In genomic region chr10:69804613-69805012, GRCm38 (mm10) we compare ENCODE assay signal across 22 mouse cellular contexts.
DNase-seq lines count a peak whose midpoint lies in the region; ATAC-seq and TF ChIP-seq lines count a peak whose summit lies in the region.
"Had no signal": no experiment of that assay in that cellular context is flagged by ENCODE, and none has a peak within 500 bp of the region (broad histone marks: within the 10 kb centered on the region; RNA-seq: fewer than 3 reads in every experiment).

No protein-coding gene starts in this region.

- H3K27ac ChIP-seq in cortical plate, adult 2 months (ENCODE audit: insufficient read depth, low read length) = peak overlapping the region; percentile 63
- H3K27ac ChIP-seq: embryonic facial prominence, embryonic 10.5 days; heart, embryonic 10.5 days; hindbrain, embryonic 10.5 days; limb, embryonic 12.5 days; liver, embryonic 12.5 days; neural tube, embryonic 15.5 days had no signal

- no peak for TF ChIP-seq CTCF in cortical plate, adult 2 months (IDR thresholded peaks at IDR 0.05; ENCODE audit: extremely low read depth, insufficient read depth, low read length)

- no peaks in the 10 kb centered on the region for H3K36me3 ChIP-seq in megakaryocyte, embryonic 14.5 days (replicated peaks; ENCODE audit: low read length)
- H3K36me3 ChIP-seq: limb, embryonic 12.5 days; liver, embryonic 12.5 days had no signal

- DNase-seq in frontal cortex, postnatal 10 days (ENCODE audit: low spot score in 2 of 2) = no peak
- DNase-seq in left cerebral cortex, postnatal 14 days (ENCODE audit: low spot score in 2 of 2) = peak; percentile 40 to 82
- DNase-seq in adrenal gland, adult 8-10 months = no peak
- DNase-seq: adrenal gland, adult 2 months; cerebellum, adult 2 months; cerebellum, postnatal 36 days; kidney, postnatal 25 days; lung, adult 18-20 months; lung, postnatal 10 days; thymus, adult 2 months; thymus, postnatal 4 days had no signal

- no peaks in the 10 kb centered on the region for H3K4me1 ChIP-seq in megakaryocyte, embryonic 14.5 days
- H3K4me1 ChIP-seq in cortical plate, adult 2 months (ENCODE audit: control insufficient read depth, insufficient read depth, low read length) = peaks cover 15% of the 10 kb centered on the region
- H3K4me1 ChIP-seq: embryonic facial prominence, embryonic 10.5 days; limb, embryonic 12.5 days; liver, embryonic 12.5 days had no signal

- peaks cover 53% of the 10 kb centered on the region for H3K9me3 ChIP-seq in megakaryocyte, embryonic 14.5 days
- H3K9me3 ChIP-seq: embryonic facial prominence, embryonic 10.5 days; heart, embryonic 10.5 days; hindbrain, embryonic 10.5 days; limb, embryonic 12.5 days; liver, embryonic 12.5 days; neural tube, embryonic 15.5 days had no signal

- intact Hi-C loops in left cerebral cortex, postnatal 14 days (cut with DNase I) = no loop called here

- H3K4me3 ChIP-seq in megakaryocyte, embryonic 14.5 days (replicated peaks) = peak overlapping the region; percentile 44
- H3K4me3 ChIP-seq in cortical plate, adult 2 months (ENCODE audit: insufficient read depth, low read length) = no peak overlapping the region
- H3K4me3 ChIP-seq: embryonic facial prominence, embryonic 10.5 days; heart, embryonic 10.5 days; hindbrain, embryonic 10.5 days; limb, embryonic 12.5 days; liver, embryonic 12.5 days; neural tube, embryonic 15.5 days had no signal

- no peak for TF ChIP-seq POLR2A in cortical plate, adult 2 months (IDR thresholded peaks at IDR 0.05; ENCODE audit: extremely low read depth, insufficient read depth, low read length)

- ATAC-seq in frontal cortex, adult (ENCODE audit: low TSS enrichment) = peak; percentile 81
- ATAC-seq in megakaryocyte, adult 5-6 weeks (ENCODE audit: poor library complexity, severe bottlenecking) = no peak
- ATAC-seq: intestine, postnatal 0 days; liver, embryonic 12.5 days had no signal

- H3K27me3 ChIP-seq in megakaryocyte, embryonic 14.5 days (replicated peaks) = no peaks in the 10 kb centered on the region
- H3K27me3 ChIP-seq: limb, embryonic 12.5 days; liver, embryonic 12.5 days; neural tube, embryonic 15.5 days had no signal

Comparison
In these comparisons a context has a peak if more than half of its experiments do, and no peak if none do; other contexts are left out.
1. DNase-seq: peak in left cerebral cortex, postnatal 14 days (2 of 2); none in frontal cortex, postnatal 10 days (0 of 2) and adrenal gland, adult 8-10 months (single experiment).